Mouse (Mus musculus): ENCODE data around the gene 4931428F04Rik.

DNA sequence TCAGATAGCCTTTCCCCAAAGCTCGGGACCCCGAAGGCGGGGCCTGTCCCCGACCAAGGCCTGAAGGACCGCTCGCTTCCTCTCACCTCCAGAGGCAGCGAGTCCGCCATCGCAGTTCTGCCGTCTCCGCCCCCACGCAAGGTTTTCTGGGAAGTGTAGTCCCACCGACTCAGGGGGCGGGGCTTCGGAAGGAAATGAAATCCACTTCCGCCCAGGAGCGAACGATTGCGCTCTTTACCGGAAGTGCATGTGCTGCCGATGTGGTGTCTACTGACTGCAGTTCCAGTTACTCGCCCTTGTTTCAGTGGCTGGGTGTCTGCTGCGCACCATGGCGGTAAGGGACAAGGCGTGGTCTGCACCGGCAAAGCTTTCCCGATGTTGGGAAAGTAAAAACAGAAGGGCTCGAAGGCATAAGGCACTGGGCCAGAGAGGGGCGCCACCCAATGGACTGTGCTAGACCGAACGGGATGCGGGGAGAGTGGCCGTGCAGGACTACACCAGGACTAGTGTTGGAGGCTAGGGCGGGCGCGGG, 36.5 kb upstream of the 4931428F04Rik start, which contains the start of the genes Lrrc29 and Tmem208:
- peak; percentile 61 for TF ChIP-seq CTCF (IDR thresholded peaks at IDR 0.05; ENCODE audit: control insufficient read depth, insufficient read depth, insufficient read length)
- no peak for TF ChIP-seq FOSL1 (IDR thresholded peaks at IDR 0.05; ENCODE audit: insufficient read depth, low read length, poor library complexity, severe bottlenecking)
- TF ChIP-seq USF1 (IDR thresholded peaks at IDR 0.05; ENCODE audit: low read depth), result no peak
- TF ChIP-seq CEBPB (IDR thresholded peaks at IDR 0.05; ENCODE audit: low read depth), result peak; percentile 24
- TF ChIP-seq MAX (IDR thresholded peaks at IDR 0.05), result peak; percentile 92
- TF ChIP-seq MYOG (IDR thresholded peaks at IDR 0.05; ENCODE audit: control insufficient read depth, extremely low read depth, insufficient read length), result no peak
- TF ChIP-seq MYOD1 (IDR thresholded peaks at IDR 0.05; ENCODE audit: control insufficient read depth, insufficient read length, low read depth), result no peak

All from C2C12 (cell line).